Mouse (Mus musculus) spleen, adult 2 months (tissue): ENCODE measurements at regions not wholly inside any gene's neighbourhood (a gene's known extent, or its start where the extent isn't known, plus 50 kb on each side); places are given as distances from the start of the nearest gene placed in this dataset.

Source experiments
- CTCF ChIP-seq: fragments of 200-500 bp; IDR thresholded peaks from 2 replicates; pipeline ENCODE4 v1.5.1; 2011; ENCODE audit warnings: mild to moderate bottlenecking, inconsistent platforms; ENCODE audit not compliant: insufficient read depth, insufficient read length, insufficient replicate concordance; ENCODE audit errors: extremely low read depth
- POLR2A ChIP-seq: fragments of 200-500 bp; IDR thresholded peaks from 2 replicates; pipeline ENCODE4 v1.6.1; 2011; ENCODE audit warnings: low read depth, low read length, inconsistent platforms

GRCm38 (mm10) chr9:46554586-46555152, 234.9 kb upstream of the 4931429L15Rik start:
- TF ChIP-seq CTCF (no peak), POLR2A (no peak)
